Mouse (Mus musculus): ENCODE measurements around the gene Hist4h4.

GRCm38 (mm10) chr6:136806819-136807218 is 2.6 kb upstream of the Hist4h4 start:
- TF ChIP-seq CTCF (IDR thresholded peaks at IDR 0.05; ENCODE audit: low read depth, low read length) (no peak), GATA1 (IDR thresholded peaks at IDR 0.05; ENCODE audit: borderline replicate concordance, low read length) (no peak), POLR2AphosphoS5 (IDR thresholded peaks at IDR 0.05; ENCODE audit: insufficient replicate concordance, low read depth, low read length) (no peak), TAL1 (conservative IDR thresholded peaks at IDR 0.05; ENCODE audit: low read depth, low read length) (no peak), GATA2 (IDR thresholded peaks at IDR 0.05; ENCODE audit: borderline replicate concordance, low read depth, low read length) (no peak)
